Mouse (Mus musculus): ENCODE data around the gene Ccdc88a.
"Not testable (repeated sequence)": the region's sequence is repeated elsewhere in the genome, so short reads cannot be mapped to it uniquely, and the experiment has no call there.

Ccdc88a gene

DNA sequence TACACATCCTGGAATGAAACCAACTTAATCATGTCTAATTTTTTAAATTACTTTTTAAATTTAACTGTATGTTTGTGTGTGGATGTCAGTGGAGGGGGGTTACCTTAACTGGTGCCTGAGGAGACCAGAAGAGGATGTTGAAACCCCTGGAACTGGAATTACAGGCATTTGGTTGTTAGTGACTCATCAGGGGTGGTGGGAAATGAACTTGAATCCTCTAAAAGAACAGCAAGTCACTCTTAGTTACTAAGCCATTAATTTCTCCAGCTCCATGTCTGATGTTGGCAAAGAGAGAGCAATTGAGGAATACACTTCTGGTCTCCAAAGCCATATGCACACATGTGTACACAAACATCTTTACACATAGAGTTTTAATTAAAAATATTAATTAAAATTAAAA, 101.2 kb downstream of the Ccdc88a start:
- CTCF ChIA-PET = no interaction called here

DNA sequence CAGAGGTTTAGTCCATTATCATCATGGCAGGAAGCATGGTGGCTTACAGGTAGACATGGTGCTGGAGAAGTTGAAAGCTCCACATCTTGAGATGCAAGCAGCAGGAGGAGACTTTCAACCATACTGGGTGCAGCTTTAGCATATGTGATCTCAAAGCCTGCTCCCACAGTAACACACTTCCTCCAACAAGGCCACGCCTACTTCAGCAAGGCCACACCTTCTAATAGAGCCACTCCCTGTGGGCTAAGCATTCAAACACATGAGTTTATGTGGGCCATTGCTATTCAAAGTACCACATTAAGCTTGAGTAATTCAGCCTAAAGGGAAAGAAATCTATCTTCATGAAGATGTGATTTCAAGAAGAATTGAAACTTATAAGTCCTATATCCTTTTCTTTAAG, 119.7 kb downstream of the Ccdc88a start:
- CTCF ChIA-PET = no interaction called here

DNA sequence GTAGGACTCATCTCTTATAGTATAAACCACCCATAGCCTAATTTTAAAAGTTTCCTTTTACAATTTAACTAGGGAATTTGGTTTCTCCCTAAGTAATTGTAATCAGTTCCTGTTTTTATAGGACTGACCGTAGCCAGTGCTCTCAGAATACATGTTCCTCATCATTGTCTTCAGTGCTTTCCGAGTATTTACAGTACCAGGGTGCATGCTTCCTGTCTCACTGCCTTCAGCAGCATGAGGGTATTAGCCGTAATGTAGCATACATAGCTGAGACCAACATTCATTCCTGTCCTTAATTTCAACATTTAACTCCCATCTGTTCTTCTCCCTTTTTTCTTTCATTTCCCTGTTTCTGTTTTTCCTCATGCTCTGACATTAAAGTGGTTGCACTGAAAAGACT, 123.5 kb downstream of the Ccdc88a start:
- CTCF ChIA-PET = no interaction called here

DNA sequence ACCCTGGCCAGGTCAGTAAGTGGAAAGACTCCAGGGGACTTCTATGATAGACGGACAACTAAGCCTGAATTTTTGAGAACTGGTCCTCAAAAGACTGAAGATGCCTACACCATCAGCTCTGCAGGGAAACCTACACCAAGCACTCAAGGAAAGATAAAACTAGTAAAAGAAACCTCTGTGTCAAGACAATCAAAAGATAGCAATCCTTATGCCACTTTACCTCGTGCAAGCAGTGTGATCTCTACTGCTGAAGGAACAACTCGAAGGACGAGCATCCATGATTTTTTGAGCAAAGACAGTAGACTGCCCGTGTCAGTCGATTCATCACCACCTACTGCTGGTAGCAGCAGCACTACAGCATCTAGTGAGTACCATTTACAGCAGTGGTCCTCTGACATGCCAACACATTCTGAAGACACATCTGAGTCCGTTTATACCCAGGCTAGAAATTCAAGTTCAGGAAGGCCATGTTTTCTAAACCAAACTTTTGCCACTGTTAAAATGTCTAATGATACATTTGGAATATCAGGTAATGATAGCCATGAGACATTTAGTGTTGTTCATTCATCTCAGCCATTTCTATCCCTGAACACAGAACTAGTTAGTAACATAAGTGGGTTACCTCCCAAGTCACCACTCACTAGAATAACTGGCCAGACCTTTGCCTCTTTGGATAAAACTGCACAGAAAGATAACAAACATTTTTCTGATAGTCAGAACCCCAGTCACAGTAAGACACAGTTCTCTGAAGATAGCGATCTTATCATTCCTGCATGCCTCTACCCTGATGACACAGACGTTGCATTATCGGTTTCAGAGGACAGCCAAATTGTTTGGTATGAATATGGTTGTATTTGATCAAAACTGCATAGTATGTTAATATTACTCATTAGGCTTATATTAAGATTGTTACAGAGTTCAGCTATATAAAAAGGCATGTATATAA, 130.8 kb downstream of the Ccdc88a start:
- CTCF ChIA-PET = no interaction called here

DNA sequence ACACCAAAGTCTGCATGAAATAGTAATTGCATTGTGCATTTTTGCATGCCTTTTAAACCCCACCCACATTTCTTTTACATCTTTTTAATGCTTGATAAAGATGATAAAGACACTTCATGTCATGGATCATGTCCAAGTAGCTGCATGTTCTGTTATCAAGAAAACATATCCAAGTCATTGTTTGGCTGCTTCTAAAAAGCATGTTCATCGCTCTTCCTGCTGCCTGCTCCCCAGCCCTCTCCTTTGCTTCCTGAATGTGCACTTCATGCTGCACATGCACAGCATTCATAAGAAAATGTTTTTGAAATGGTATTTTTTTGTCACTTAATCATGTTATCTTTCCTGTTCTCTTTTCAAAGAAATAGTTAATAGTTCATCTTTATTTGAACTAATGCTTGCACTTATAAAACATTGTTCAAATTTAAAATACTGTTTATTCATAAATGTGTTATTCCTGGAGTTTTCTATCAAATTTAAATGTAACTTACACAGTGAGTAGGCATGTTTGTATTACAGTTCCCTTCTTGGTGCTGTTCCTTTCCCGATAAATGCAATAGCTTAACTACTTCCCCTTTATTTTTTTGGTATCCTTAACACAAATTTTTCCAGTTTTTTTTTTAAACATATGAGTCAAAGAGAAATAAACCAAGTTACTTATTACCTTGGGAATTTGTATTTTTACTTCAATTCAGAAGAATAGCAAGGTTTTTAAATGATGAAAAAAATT, 131.6 kb downstream of the Ccdc88a start:
- CTCF ChIA-PET = no interaction called here

DNA sequence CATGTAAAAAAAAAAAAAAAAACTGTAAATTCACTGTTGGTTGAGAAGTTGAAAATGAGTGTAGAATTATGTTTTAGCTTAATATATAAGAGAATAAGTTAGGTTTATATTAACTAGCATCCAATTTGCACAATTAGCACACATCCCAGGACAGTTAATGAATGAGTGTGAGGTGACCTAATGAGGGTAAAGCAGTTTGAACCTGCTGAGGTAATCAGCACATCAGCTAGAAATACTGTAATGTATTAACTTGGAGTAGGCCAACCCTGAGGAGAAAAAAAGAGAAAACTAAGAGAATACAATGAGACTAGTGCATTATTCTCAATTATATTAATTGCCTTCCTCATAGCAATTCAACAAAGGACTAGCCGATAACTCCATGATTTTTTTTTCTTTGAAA, 136.0 kb downstream of the Ccdc88a start:
- CTCF ChIA-PET = interaction anchor here (0.6 kb wide), 1 partner anchor 38 kb away, joined by 3 read pairs; no protein-coding TSS in a partner anchor

DNA sequence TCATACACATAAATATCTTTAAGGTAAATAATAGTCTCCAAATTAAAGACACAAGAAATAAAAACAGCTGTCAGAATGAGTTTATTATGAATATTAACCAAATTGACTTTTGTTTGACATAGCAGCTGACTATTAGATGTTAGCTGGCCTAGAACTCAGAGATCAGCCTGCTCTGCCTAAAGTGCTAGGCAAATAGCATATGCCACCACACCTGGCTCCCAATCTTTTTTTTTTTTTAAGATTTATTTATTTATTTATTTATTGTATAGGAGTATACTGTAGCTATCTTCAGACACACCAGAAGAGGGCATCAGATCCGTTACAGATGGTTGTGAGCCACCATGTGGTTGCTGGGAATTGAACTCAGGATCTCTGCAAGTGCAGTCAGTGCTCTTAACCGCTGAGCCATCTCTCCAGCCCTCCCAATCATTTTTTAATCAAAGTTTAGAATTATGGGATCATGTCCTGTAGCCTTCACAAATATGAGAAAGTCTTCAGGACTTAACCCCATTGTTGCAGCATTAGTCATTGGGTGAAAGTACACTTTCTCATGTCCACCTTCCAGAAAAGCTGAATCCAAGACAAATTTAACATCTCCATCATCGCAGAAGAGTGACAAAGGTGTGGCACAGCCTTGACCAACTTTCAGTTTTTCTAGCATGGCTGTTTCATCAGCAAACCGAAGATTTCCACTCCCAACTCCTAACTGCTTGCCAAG, 139.5 kb downstream of the Ccdc88a start:
- CTCF ChIA-PET = no interaction called here

DNA sequence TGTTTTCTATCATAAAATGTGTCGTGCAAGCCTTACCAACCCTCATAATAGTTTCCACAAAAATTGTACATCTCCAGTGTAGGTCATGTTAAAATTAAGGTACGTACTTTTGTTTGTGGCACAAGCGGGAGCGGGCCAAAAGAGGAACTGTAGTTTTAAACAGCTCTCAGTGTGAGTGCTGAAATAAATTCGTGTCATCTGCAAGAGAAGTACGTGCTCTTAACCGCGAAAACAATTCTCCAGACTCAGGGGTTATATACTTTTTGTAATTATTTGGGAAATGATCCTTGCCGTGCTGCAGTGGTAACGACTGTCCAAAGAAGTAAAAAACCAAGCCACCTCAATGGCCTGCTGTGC, 140.8 kb downstream of the Ccdc88a start:
- CTCF ChIA-PET = interaction anchor here (1.0 to 1.1 kb wide), 2 partner anchors 12 to 31 kb away, joined by 4 to 9 read pairs; partner anchors contain the start of gene Mtif2

DNA sequence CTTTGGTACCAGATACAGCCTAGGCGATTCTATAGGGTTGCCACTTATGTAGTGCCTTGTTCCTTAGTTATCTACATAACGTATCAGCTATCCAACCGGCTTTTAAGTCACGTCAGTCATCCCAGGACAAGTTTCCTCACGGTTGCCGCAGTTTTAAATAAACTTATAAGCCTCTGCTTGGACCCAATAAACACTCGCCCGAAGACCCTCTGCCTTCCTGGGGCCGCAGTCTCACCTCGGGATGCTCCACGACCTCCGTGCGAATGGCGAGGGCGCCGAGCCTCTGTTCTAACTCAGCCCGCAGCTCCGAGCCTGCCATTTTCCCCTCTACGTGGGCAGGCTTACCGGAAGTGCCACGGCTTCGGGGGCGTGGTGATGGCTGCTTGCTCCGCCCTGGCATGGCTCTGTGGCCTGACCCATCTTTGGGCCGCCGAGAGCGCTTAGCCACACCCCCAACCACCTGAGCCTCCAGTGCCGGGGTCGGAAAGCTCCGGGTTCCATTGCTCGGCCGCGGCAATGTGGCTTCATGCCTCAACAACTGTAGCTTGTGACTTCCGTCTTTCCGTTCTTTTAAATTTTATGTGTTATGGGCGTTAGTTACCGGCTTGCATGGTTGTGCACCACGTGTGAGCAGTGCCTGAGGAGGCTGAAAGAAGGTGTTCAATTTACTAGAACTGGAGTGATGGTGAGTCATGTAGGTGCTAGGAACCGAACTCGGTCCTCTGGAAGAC, 141.4 kb downstream of the Ccdc88a start, which contains the start of gene Prorsd1:
Gene Prorsd1, minus strand, starts transcription at position 352 of the 731 bp plus-strand sequence.
- CTCF ChIA-PET = interaction anchor here (1.0 to 1.1 kb wide), 2 partner anchors 11 to 30 kb away, joined by 4 to 9 read pairs; partner anchors contain the start of gene Mtif2

DNA sequence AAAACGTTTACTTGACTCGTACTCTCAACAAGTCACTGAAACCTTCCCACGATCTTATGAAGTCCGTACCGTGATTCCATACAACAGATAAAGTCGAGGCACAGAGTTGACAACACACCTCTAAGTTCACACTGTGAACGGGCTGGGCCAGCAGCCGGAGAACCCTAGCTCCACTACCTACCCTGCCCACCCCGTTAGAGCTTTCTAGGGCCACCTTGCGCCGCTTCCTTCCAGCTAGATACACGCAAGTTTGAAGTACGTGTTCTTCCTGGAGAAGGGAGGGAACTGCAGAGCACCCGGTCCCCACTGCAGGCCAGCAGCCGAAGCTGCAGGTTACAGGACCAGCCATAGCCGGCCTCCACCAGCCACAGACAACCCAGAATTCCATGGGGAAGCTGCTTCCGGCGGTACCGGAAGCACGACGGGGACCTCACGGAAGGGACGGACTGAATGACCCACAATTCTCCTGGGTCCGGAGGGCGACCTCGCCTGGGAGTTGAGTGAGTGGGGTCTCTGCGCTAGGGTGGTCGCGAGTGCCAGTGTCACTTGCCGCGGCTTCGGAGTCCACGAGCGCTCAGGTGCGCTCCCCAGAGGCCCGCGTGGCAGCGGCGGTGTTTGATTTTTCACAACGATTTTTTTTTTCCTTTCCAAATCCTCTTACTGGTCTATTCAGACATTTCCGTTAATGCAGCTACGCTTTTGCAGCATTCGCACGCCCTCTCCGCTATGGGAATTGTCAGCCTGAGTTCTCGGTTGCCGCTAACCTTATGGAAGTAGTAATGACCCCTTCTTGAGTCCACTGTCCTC, 152.7 kb downstream of the Ccdc88a start, which contains the start of gene Mtif2:
Gene Mtif2, plus strand, starts transcription at position 421 of the 807 bp plus-strand sequence.
- CTCF ChIA-PET = interaction anchor here (0.6 to 1.9 kb wide), 5 partner anchors 8 to 381 kb away, joined by 3 to 4 read pairs (median 3); no protein-coding TSS in a partner anchor

DNA sequence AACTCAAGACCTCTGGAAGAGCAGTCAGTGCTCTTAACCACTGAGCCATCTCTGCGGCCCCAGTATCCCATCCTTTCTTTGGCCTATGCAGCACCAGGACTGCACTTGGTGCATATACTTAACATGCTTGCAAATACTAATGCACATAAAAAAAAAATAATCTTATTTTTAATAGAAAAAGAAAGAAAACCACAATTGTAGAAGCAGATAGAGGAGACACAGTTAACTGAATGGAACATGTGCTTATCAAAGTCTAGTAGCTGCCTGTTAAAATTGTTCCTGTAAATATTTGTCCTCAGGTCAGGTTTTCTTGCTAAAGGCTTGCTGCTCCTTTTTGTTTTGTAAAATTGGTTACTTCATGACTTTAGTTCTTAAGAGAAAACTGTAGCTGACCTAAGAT, 164.7 kb downstream of the Ccdc88a start:
- CTCF ChIA-PET = no interaction called here

DNA sequence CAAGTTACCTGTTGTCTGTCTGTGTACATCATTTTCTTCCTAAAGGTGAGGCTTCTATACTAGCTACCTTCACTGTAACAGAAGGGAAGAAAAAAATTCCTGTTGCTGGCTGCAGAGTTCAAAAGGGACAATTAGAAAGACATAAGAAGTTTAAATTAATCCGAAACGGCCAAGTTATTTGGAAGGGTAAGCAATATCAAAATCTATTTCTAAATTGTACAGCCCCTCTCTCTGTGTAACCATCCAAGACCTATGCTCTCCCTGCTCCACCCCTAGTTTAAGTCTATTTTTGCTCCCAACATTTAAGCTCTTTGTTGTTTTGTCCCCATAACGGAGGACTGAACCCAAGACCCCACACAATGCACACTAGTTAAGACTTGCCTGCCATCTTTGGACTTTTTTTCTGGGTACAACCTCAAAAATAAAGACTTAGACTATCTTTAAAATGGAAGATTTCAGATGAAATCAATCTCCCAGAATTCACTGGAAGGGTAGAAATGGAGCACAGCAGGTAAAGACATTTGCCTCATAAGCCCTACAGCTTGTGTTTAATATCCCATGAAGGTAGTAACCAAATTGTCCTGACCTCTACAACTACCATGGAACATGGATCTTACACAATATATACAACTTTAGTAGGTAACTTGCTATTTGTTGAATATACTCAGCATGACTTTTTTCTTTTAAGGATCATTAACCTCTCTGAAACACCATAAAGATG, 170.9 kb downstream of the Ccdc88a start:
- CTCF ChIA-PET = no interaction called here

DNA sequence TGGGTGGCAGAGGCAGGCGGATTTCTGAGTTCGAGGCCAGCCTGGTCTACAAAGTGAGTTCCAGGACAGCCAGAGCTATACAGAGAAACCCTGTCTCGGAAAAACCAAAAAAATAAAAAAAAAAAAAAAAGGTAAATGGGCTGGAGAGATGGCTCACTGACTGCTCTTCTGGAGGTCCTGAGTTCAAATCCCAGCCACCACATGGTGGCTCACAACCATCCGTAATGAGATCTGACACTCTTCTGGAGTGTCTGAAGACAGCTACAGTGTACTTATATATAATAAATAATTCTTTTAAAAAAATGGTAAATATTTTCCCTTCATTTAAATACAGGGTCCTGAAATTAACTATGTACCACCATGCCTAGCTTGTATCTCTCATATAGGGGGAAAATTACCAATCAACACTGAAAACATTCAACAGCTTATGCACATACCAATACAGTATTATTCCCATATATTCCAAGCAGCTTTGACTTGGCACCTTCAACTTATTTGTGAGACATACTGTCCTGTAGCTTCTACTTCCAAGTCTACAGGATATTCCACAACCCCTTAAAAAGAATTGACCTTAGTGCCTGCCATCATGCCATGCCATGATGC, 171.8 kb downstream of the Ccdc88a start:
- CTCF ChIA-PET = interaction anchor here (0.8 kb wide), 1 partner anchor 30 kb away, joined by 9 read pairs; the partner anchor contains the start of gene Prorsd1

DNA sequence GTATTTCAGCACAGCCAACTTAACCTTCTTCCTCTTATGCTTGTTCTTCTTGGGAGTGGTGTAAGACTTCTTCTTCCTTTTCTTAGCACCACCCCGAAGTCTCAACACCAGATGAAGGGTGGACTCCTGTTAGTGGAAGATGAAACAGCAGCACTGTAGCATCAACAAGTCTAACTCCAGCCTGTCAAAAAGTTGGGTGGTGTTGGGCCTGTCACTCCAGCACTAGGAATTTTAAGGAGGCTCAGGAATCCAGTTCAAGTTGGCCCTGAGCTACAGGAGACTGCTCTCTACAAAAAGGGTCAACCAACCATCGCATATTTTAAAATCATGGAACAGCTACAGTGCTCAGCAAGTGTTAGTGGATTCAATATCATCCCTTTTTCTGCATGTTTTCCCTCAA, 172.8 kb downstream of the Ccdc88a start:
- CTCF ChIA-PET = not testable (repeated sequence)

DNA sequence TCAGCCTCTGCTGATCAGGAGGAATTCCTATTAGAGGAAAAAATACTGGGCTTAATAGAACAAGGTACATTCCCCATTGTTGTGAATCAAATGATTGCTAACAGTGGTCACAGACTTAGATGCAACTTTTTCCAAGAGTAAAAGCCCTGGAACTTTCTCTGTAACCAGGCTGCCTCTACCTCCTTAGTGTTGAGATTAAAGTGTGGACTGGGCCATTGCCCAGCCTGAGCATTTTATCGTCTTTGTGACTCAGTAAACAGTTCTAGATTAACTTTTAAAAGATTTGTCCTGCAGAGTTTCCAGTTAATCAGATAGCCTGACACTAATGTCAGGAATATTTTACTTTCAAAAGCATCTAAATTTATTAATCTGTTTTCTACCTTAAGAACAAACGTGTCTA, 173.3 kb downstream of the Ccdc88a start:
- CTCF ChIA-PET = no interaction called here

DNA sequence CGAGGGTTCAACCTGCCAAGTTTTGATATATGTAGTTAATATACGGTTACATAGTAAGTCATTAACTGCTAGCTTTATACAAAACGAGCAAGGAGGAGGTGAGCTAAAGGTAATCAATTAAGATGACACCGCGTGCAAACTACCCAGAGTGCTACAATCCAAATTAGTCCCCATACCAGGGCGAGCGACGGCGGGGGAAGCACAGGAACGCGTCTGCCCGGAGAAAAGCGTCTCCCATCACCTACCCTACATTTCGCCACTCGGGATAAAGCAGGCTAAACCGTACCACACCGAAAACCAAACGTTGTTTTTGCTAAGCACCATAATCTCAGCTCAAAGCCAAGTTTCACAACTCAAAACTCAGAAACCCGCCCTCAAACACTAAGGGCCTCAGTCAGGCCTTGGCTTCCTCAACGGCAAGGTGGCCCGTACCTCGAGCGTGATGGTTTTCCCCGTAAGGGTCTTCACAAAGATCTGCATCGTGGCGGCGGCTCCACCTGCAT, 173.8 kb downstream of the Ccdc88a start:
- CTCF ChIA-PET = no interaction called here

DNA sequence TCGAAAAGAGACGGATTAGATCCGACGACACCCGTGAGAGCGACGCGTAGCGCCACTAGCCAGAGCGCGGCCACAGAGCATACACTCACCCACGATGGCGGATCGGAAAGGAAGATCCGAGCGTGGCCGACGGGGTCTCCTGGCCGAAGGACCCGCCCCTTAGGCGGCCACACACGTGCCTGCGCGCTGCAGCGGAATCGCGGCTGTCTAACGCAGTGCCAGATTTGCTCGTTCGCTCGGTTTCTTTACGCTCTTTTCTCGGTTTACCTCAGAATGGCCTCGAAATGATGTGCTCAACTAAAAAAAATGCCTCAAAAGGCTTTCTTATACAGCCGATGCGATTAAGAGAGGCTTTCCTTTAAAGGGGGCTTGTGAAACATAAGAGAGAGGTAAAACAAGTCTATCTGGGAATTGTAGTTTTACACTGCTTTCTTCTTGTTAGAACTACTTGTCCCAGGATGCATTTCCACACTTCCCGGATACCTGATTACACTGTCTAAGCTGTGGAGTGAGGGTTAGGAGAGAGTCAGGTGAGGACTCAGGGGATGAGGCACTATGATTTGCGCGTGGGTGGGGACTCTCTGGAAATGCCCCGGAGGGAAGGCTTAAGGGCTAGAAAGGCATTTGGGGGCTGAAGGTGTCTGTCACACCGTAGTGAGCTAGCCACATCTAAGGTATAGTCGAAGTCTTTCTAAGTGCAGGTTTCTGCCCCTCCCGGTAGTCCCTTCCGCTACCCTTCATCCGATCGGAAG, 174.5 kb downstream of the Ccdc88a start, which contains the start of the genes Clhc1 and Rps27a:
Gene Clhc1, plus strand, starts transcription at position 199 of the 752 bp plus-strand sequence.
Gene Rps27a, minus strand, starts transcription at position 358 of the 752 bp plus-strand sequence.
- CTCF ChIA-PET = no interaction called here

Data from spleen, embryonic (tissue).